Mouse (Mus musculus) ZHBTc4 (cell line): ENCODE data around the gene Gsdma3.
A peak's percentile ranks its signal among the peaks of the same experiment; 100 is the strongest.

ENCODE experiments used
- DNase-seq: peaks from one replicate; pipeline ENCODE4 v3.0.0-alpha.2; 2011; ENCODE audit warnings: low read depth, low spot score

The Gsdma3 gene

DNA sequence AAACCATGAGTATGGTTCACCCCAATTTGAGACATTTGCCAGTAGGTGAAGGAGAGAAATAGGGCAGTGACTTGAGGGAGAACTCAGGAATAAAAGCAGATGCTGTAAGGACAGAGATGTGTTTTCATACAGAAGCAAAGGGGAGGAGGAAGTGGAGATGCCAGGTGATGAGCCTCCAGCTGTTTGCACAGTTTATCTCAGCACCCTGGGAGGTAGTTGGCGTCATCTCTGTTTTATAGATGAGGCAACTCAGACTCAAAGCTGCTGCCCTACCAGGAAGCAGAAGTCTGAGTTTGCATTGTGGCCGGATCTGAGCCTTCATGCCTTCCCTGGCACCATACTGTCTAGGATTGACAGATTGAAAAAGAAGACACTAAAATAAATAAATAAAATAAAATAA lies 42.8 kb downstream of the Gsdma3 start:
- no peak for DNase-seq

DNA sequence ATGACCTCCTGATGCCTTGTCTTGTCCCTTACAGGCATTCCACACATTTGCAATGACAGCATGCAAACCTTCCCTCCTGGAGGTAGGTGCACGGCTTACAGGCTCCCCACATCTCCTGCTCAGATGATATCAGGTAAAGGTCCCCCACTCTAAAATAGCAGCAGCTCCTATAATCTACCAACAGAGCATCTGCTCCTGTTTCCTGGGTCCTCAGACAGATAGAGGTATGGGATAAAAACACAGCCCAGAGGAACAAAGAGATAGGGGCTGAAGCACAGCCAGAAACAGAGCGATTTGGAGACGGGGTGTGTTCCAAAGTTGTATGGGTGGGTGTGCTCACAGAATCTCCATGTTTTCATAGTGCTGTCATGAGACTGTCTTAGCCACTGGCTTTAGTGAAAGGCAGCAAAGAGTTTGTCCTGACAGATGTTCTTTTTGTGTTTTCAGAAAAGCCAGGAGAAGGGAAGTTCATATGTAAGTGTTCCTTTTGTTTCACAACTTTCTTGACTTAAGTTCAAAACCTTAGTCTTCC lies 45.2 kb downstream of the Gsdma3 start:
- no peak for DNase-seq

DNA sequence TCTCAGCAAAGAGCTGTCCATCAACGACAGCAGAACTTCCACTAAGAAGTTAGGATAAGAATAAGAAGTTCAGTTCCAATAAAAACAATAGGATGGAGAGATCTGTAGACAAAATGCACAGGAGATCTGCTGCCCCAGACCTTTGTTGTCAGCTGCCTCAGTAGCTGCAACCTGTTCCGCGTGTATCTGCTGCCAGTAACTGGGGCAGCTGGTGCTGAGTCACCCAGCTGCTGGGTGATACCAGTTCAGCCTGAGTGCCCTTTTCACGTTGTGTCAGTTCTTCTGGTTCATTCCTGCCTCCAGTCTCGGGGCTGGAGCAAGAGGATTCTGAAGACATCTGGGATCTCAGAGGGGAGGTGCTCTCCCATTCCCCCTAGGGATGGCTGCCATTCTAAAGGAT lies 45.7 kb downstream of the Gsdma3 start:
- DNase-seq = no peak

DNA sequence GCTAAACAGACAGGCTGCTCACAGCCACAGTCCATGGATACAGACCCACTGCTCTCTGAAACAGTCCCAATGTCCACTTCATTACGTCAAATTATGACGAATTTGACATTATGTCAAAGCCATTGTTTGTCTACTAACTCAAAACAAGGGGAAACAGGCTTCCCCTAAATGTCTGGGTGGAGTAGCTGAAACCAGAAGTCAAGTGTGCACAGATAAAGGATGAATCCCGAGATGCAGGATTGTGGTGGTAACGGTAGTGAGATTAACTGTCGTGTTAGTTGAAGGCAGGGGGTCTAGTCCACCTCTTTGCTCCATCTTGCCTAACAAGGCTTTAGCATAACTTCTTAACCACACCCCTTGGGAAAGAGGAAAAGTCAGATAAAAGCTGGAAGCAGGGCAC lies 46.3 kb downstream of the Gsdma3 start:
- no peak for DNase-seq

DNA sequence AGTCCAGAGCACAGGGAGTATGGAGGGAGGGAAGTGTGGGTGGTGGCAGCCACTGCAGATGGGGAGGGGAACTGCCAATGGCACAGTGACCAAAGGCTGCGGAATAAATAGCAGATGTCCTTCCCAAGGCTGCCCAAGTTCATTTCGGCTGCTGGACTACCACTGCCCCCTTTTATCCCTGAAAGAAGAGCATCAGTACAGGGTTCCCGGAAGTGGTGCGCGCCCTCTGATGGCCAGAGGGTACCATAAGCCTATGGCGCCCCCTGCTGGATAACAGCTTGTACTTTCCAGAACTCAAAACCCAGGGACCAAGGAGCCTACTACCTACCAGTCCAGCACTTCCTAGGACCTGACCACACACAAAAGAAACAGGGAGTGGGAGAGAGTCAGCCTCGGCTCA lies 47.0 kb downstream of the Gsdma3 start:
- peak; percentile 70 for DNase-seq

DNA sequence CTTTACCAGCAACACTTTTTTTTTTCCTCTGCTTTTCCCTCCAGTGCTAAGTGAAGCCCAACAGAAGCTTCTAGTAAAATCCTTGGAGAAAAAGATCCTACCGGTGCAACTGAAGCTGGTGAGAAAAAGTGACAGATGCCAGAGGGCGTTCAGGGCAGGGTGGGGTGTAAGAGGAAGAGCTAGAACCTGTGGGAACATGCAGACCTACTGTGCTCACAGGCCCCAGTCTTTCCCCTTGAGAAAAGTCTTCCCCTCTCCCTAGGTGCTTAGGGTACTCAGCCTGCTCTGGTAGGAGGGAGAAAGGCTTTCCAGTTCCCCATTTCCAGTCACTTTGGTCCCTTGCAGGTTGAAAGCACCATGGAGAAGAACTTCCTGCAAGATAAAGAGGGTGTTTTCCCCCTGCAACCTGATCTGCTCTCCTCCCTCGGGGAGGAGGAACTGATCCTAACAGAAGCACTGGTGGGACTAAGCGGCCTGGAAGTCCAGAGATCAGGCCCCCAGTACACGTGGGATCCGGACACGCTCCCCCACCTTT lies 49.7 kb downstream of the Gsdma3 start:
- DNase-seq = no peak

DNA sequence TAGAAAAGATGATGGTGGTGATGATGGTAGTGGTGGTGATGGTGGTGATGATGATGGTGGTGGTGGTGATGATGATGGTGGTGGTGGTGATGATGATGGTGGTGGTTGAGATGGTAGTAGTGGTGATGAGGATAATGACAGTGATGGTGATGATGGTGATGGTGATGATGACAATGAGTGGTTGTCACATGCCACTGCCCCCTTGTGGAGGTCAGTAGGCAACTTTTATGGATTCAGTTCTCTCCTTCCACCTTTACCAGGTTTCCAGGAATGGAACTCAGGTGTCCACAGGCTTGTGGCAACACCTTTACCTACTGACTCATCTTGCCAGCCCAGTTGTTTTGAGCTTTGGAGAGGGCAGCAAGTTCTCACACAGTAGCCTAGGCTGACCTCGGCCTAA lies 53.9 kb downstream of the Gsdma3 start:
- no peak for DNase-seq

DNA sequence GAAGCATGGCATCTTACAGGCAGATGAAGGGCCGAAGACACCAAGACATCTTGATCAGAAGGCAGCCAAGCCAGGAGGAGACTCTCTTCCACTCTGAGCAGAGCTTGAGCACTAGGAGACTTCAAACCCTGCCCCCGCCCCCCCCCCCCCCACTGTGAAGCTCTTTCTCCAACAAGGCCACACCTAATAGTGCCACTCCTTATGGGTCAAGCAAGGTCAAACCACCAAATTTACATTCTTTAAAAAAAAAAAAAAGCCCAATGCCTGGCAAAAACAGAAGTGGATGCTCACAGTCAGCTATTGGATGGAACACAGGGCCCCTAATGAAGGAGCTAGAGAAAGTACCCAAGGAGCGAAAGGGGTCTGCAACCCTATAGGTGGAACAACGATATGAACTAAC lies 54.4 kb downstream of the Gsdma3 start:
- DNase-seq = peak; percentile 91

DNA sequence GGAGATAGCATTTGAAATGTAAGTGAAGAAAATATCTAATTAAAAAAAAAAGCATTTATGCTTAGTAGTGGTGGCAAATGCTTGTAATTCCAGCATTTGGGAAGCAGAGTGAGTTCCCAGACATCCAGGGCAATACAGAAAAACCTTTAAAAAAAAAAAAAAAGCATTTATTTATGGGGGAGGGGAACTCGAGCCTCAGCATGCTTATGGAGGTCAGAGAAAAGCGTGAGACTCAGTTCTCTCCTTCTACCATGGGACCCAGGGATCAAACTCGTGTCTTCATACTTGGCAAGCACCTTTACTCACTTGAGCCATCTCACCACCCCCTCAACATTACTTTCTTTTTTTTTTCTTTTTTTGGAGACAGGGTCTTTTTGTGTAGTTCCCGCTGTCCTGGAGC lies 55.0 kb downstream of the Gsdma3 start:
- DNase-seq = no peak

DNA sequence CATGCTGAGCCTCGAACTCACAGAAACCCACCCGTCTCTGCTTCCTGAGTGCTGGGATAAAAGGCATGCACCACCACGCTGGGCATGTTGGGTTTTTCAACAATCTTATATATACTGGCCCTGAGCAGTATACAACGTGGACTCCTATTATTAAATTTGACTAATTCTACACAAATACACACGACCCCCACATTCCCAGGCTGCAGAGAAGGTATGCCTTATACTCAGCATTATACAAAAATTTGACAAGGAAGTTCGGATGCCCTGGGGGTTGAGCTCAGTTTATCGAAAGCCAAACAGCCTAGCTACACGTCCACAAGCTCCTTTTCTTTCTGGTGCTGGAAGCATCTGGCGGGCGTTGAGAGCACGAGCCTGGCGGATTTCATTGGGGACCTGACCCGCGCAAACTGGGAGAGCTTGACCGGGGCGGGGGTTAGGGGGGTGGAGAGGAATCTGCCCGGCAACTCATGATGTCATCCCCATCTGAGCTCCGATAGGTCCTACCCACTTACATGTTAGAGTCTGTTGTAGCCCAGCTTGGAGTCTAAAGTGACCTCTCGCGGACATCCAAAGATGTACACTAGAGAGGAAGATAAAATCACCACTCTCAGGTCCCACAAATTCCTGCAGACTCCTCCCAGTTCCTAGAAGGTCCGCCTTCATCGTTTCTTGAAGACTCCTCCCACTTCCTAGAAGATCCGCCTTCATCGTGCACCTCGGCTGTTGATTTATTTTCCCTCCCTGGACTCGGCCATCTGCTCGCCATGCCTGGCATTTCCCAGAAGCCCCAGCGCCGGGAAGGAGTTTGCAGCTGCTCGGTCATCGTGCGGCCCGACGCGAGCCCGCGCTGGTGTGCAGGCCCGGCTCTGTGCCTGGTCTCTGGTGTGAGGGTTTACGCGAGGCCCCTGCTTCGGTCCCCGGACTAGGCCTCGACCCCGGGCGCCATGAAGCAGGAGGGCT lies 55.9 kb downstream of the Gsdma3 start, which contains the start of gene Psmd3:
Gene Psmd3, plus strand, starts transcription at position 769 of the 960 bp plus-strand sequence.
- DNase-seq = peak; percentile 99

DNA sequence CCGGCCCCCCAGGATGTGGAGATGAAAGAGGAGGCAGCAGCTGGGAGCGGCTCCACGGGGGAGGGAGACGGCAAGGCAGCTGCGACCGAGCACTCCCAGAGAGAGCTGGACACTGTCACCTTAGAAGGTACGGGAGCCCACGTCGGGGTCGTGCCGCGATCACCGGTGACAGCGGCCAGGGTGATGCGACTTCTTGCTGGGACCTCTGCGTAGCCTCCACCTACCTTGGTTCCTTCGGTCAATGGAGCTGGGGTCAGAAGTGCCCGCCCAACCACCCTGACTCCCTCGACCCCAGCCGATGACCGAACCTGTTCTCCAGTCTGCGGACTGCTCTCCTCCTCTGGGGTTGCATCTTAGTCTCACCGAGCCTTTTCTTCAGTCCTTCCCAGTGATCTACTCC lies 56.7 kb downstream of the Gsdma3 start:
- no peak for DNase-seq

DNA sequence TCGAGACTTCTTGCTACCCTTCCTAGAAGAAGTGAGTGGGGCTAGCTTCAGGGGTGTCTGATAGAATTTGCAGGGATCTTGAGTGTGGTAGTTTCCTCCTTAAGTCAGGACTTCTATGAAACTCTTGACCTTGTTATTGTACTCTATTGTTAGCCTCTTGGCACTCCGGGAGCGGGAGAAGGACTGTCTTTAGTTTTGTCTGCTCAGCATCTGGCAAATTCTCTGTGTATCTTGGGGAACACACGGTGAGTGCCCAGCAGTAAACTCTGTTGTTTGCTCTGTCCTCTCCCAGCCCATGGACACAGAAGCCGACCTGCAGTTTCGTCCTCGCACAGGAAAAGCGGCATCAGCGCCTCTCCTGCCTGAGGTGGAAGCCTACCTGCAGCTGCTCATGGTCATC lies 59.5 kb downstream of the Gsdma3 start:
- no peak for DNase-seq

DNA sequence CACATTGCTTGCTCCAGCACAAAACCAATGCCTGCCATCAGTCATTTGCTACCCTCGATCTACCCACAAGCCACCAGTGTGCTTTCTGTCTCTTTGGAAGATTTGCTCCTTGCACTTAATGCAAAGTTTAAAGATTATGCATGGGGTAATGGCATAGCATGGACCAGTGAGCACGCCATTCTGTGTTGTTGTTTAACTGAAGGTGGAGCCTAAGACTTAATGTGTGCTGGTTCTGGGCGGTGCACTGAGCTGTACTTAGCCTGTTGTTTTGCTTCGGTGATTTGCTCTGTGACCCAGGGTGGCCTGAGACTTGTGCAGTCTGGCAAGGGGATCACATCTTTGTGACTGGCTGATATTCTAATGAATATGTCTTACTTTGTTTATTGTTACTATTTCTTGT lies 60.8 kb downstream of the Gsdma3 start:
- DNase-seq = no peak
